Mouse (Mus musculus): ENCODE data around the gene Nedd9. TPM values are rescaled to one million over a fixed set of nuclear protein-coding genes. Genes with fewer than 3 reads are reported as not detected.
A peak's percentile ranks its signal among the peaks of the same experiment; 100 is the strongest.

Gene Nedd9
- polyA plus RNA-seq, 1 experiment from 2014 or later, result 30.7 TPM

DNA sequence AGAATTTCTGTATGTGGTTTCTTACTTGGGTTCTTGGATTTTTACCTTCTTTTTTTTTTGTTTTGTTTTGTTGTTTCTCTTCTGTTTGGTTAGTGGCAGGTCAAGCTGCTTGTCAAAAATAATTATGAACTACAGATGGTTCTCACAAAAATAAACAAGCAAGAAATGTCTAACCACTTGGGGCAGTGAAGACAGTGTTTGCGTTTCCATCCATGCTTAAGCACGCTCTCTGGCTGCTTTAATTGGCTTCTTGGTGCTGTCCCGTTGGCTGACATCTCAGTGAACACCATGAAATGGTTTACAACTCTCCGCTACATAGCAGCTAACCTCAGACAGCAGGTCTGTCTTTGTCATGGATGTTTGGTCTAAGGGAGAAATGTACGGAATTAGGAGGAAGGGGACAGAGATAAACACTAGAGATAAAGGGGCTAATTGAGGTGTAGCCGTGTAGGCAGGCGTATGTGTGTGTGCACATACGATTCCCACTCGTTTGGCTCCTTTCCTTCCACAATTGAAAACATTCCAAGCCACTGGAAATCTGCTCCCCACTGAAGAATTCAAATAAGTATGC, 2.6 kb upstream of the Nedd9 start:
- Histone ChIP-seq H3K36me3 (no peaks in the 10 kb centered on the region), H3K27me3 (replicated peaks) (no peaks in the 10 kb centered on the region), H3K4me3 (no peak overlapping the region), H3K4me1 (no peaks in the 10 kb centered on the region), H3K4me2 (replicated peaks) (no peak overlapping the region), H3K27ac (no peak overlapping the region), H3K9me3 (no peaks in the 10 kb centered on the region), H3K9ac (no peak overlapping the region)
- 56% methylated on average over 9 of the region's 9 CpGs for WGBS
- no peak for ATAC-seq (ENCODE audit: low FRiP score, low read depth)

- ATAC-seq (ENCODE audit: low FRiP score, low read depth), result no peak
- Histone ChIP-seq H3K4me3 (no peak overlapping the region), H3K4me1 (peaks cover 7% of the 10 kb centered on the region; the same call in 1 of the 2 replicates), H3K9ac (no peak overlapping the region), H3K36me3 (no peaks in the 10 kb centered on the region), H3K27ac (no peak overlapping the region), H3K9me3 (no peaks in the 10 kb centered on the region), H3K4me2 (replicated peaks) (no peak overlapping the region), H3K27me3 (replicated peaks) (no peaks in the 10 kb centered on the region)
- 92% methylated on average over 2 of the region's 2 CpGs for WGBS
Measured at GRCm38 (mm10) chr13:41487409-41487743, 214 bp upstream of the Nedd9 start.

DNA sequence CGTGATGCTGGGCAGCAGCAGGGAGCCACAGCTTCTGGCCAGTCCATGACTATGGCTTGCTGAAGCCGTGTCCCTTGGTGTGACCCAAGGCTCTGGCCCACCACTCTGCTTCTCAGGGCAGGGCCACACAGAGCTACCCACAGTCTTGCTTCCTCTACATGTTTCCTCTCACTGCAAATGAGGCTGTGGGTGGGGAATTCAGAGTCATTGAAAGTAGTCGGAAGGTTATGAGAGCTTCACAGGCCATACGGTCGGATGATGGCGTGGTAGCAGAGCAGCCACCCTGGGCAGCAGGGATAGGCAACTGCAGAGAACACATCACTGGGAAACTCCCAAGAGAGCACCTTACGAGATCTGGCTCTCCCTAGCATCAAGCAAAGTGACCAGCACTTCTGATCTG, 3.2 kb downstream of the Nedd9 start:
- peaks cover 8% of the 10 kb centered on the region; the same call in 1 of the 2 replicates for H3K4me1 ChIP-seq
- H3K36me3 ChIP-seq, result no peaks in the 10 kb centered on the region
- H3K27ac ChIP-seq, result no peak overlapping the region
- H3K27me3 ChIP-seq (replicated peaks), result no peaks in the 10 kb centered on the region
- no peak for ATAC-seq (ENCODE audit: low FRiP score, low read depth)
- WGBS, result 91% methylated on average over 7 of the region's 7 CpGs
- H3K4me2 ChIP-seq (replicated peaks), result no peak overlapping the region
- no peaks in the 10 kb centered on the region for H3K9me3 ChIP-seq
- no peak overlapping the region for H3K9ac ChIP-seq
- H3K4me3 ChIP-seq, result no peak overlapping the region

GRCm38 (mm10) chr13:41482408-41483011, 4.7 kb downstream of the Nedd9 start:
- Histone ChIP-seq H3K4me2 (replicated peaks) (no peak overlapping the region), H3K4me3 (no peak overlapping the region), H3K9ac (no peak overlapping the region), H3K27me3 (replicated peaks) (no peaks in the 10 kb centered on the region), H3K9me3 (no peaks in the 10 kb centered on the region), H3K4me1 (peaks cover 8% of the 10 kb centered on the region; the same call in 1 of the 2 replicates), H3K36me3 (no peaks in the 10 kb centered on the region), H3K27ac (no peak overlapping the region)
- ATAC-seq (ENCODE audit: low FRiP score, low read depth), result peak; percentile 41; the same call in 1 of the 2 replicates
- 11% methylated on average over 3 of the region's 3 CpGs for WGBS

- Histone ChIP-seq H3K9me3 (no peaks in the 10 kb centered on the region), H3K4me1 (peaks cover 8% of the 10 kb centered on the region; the same call in 1 of the 2 replicates), H3K4me3 (no peak overlapping the region), H3K4me2 (replicated peaks) (no peak overlapping the region), H3K27me3 (replicated peaks) (no peaks in the 10 kb centered on the region), H3K9ac (no peak overlapping the region), H3K36me3 (no peaks in the 10 kb centered on the region), H3K27ac (no peak overlapping the region)
- 67% methylated on average over 15 of the region's 15 CpGs for WGBS
- ATAC-seq (ENCODE audit: low FRiP score, low read depth), result no peak
Measured at GRCm38 (mm10) chr13:41479737-41480435, 7.3 kb downstream of the Nedd9 start.

DNA sequence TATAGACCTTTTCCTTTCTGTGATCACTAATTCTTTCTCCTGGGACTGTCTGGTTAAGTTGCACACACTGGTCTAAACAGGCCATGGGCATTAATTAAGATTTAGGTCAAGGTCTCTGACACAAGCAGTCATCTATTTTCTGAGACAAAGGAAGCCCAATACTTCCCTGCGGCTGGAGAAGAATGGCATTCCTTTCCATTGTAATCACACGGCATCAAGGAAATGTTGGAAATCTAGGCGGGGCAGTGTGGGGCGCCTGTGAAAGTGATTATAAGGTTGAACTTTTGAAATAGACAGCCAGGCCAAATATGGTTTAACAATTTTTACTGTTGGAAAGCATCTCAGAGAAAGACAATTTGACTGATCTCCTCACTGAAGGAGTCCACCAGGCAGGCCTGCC, 10.9 kb downstream of the Nedd9 start:
- Histone ChIP-seq H3K4me3 (no peak overlapping the region), H3K36me3 (no peaks in the 10 kb centered on the region), H3K27ac (no peak overlapping the region), H3K27me3 (replicated peaks) (no peaks in the 10 kb centered on the region), H3K4me2 (replicated peaks) (no peak overlapping the region), H3K9ac (no peak overlapping the region), H3K4me1 (no peaks in the 10 kb centered on the region), H3K9me3 (no peaks in the 10 kb centered on the region)
- no peak for ATAC-seq (ENCODE audit: low FRiP score, low read depth)
- WGBS, result 25% methylated on average over 4 of the region's 4 CpGs

GRCm38 (mm10) chr13:41474365-41474764, 12.8 kb downstream of the Nedd9 start:
- H3K36me3 ChIP-seq, result no peaks in the 10 kb centered on the region
- no peak overlapping the region for H3K4me2 ChIP-seq (replicated peaks)
- no peaks in the 10 kb centered on the region for H3K27me3 ChIP-seq (replicated peaks)
- H3K4me1 ChIP-seq, result no peaks in the 10 kb centered on the region
- H3K27ac ChIP-seq, result no peak overlapping the region
- H3K9ac ChIP-seq, result no peak overlapping the region
- H3K4me3 ChIP-seq, result no peak overlapping the region
- ATAC-seq (ENCODE audit: low FRiP score, low read depth), result no peak
- 80% methylated on average over 5 of the region's 5 CpGs for WGBS
- no peaks in the 10 kb centered on the region for H3K9me3 ChIP-seq

GRCm38 (mm10) chr13:41473504-41473903, 13.7 kb downstream of the Nedd9 start:
- Histone ChIP-seq H3K4me2 (replicated peaks) (no peak overlapping the region), H3K36me3 (no peaks in the 10 kb centered on the region)
- 92% methylated on average over 4 of the region's 4 CpGs for WGBS

DNA sequence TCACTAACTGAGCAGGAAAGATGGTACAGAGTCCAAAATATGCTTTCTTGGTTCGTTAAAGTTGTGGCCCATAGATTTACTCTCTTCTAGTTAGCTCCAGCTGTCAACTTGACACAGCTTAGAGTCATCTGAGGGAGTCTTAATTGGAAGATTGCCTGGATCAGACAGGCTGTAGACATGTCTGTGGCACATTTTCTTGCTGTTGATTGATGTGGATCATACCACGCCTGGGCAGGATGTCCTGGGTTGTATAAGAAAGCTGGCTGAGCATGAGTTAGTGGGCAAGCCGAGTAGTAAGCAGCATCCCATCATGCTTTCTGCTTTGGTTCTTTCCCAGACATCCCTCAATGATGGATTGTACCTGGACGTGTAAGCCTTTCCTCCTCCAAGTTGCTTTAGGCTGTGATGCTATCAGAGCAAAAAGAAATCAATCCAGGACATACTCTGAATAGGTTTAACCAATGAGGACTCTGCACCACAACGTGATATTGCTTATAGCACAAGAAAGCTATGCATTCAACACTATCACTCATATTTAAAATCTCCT, 14.2 kb downstream of the Nedd9 start:
- H3K27me3 ChIP-seq (replicated peaks), result no peaks in the 10 kb centered on the region
- ATAC-seq (ENCODE audit: low FRiP score, low read depth), result no peak
- no peak overlapping the region for H3K4me2 ChIP-seq (replicated peaks)
- H3K27ac ChIP-seq, result no peak overlapping the region
- no peaks in the 10 kb centered on the region for H3K36me3 ChIP-seq
- no peak overlapping the region for H3K9ac ChIP-seq
- 83% methylated on average over 5 of the region's 5 CpGs for WGBS
- no peaks in the 10 kb centered on the region for H3K9me3 ChIP-seq
- no peak overlapping the region for H3K4me3 ChIP-seq
- no peaks in the 10 kb centered on the region for H3K4me1 ChIP-seq

More at GRCm38 (mm10) chr13:41473504-41473903, 13.7 kb downstream of the Nedd9 start:
- ATAC-seq (ENCODE audit: low FRiP score, low read depth), result no peak
- Histone ChIP-seq H3K9me3 (no peaks in the 10 kb centered on the region), H3K27ac (no peak overlapping the region), H3K27me3 (replicated peaks) (no peaks in the 10 kb centered on the region), H3K9ac (no peak overlapping the region), H3K4me1 (no peaks in the 10 kb centered on the region), H3K4me3 (no peak overlapping the region)

DNA sequence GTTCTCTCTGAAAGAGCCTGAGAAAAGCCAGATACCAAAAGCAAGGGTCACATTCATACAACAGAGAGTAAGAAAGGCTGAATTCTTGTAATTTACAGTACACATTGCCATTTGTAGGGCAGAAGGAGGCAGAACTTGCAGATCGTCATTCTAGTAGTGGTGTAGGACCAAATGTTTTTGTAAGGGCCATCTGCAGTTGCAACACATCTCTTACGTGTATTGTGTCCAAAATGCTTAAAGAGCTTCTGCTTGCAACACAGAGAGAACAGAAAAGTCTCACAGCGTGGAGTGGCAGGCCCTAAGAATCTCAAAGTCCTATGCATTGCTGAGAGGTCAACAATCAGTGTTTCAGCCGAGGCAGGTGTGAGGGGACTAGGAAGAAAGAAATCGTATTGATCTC, 18.9 kb downstream of the Nedd9 start:
- H3K4me3 ChIP-seq, result no peak overlapping the region
- no peak for ATAC-seq (ENCODE audit: low FRiP score, low read depth)
- H3K9ac ChIP-seq, result no peak overlapping the region
- H3K4me2 ChIP-seq (replicated peaks), result no peak overlapping the region
- no peaks in the 10 kb centered on the region for H3K27me3 ChIP-seq (replicated peaks)
- 72% methylated on average over 5 of the region's 5 CpGs for WGBS
- H3K4me1 ChIP-seq, result no peaks in the 10 kb centered on the region
- no peaks in the 10 kb centered on the region for H3K9me3 ChIP-seq
- H3K36me3 ChIP-seq, result no peaks in the 10 kb centered on the region
- no peak overlapping the region for H3K27ac ChIP-seq

DNA sequence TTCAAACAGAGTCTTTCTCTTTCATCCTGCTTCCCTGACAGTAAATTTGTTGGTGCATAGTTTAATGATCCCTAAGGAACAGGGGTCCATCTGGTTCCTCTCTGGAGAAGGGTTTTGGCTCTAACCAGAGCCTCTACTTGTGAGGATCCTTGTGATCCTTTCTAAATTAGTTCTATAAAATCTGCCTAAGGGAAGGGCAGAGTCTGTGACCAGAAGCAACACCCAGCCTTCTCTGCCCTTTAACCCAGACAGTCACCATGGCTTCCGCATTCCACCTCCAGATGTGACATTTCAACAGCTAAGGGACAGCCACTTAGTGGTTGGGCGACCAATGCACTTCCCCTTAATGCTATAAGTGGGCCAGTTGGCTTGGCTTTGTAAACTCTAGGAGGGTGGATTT, 20.1 kb downstream of the Nedd9 start:
- Histone ChIP-seq H3K27ac (no peak overlapping the region), H3K9ac (no peak overlapping the region), H3K27me3 (replicated peaks) (no peaks in the 10 kb centered on the region), H3K4me2 (replicated peaks) (no peak overlapping the region), H3K9me3 (no peaks in the 10 kb centered on the region), H3K4me1 (no peaks in the 10 kb centered on the region), H3K4me3 (no peak overlapping the region), H3K36me3 (no peaks in the 10 kb centered on the region)
- no peak for ATAC-seq (ENCODE audit: low FRiP score, low read depth)
- 82% methylated on average over 2 of the region's 2 CpGs for WGBS

DNA sequence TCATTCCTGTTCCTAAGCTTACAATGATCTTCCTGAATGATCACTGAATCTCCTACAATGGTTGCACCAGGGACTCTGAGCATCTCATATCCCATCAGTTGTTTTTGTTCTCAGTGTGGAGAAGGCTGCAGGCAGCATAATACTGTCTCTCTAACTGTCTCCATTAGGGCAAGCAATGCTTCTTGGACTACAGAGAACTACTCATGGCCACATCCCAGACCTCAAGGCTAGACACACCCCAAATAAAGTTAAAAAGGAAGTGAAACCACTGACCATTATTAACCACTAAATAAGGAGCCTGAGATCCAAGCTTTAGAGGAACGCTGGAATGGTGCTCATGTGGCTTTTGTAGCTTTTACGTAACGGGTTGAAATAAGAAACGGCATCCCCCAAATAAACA, 20.5 kb downstream of the Nedd9 start:
- Histone ChIP-seq H3K9me3 (no peaks in the 10 kb centered on the region), H3K27ac (no peak overlapping the region), H3K36me3 (no peaks in the 10 kb centered on the region), H3K9ac (no peak overlapping the region), H3K27me3 (replicated peaks) (no peaks in the 10 kb centered on the region), H3K4me2 (replicated peaks) (no peak overlapping the region), H3K4me3 (no peak overlapping the region), H3K4me1 (no peaks in the 10 kb centered on the region)
- no peak for ATAC-seq (ENCODE audit: low FRiP score, low read depth)
- WGBS, result 90% methylated on average over 4 of the region's 4 CpGs

Measured in neural tube, embryonic 12.5 days (tissue).